Mouse (Mus musculus) thymus, adult 18-20 months (tissue): ENCODE results near the gene Sdha.

Experiments used
- DNase-seq, 2 experiments: peaks; one replicate each; pipeline ENCODE4 v3.0.0; 2022; ENCODE audit warnings: mixed read lengths in 2 of 2

The Sdha gene

GRCm38 (mm10) chr13:74349566-74350434 is at the start of gene Sdha, which contains the start of gene Ccdc127:
Sdha (minus strand) TSS chr13:74350280.
Ccdc127 (plus strand) TSS chr13:74350309.
- DNase-seq, result peak; percentile 92 to 93

DNA sequence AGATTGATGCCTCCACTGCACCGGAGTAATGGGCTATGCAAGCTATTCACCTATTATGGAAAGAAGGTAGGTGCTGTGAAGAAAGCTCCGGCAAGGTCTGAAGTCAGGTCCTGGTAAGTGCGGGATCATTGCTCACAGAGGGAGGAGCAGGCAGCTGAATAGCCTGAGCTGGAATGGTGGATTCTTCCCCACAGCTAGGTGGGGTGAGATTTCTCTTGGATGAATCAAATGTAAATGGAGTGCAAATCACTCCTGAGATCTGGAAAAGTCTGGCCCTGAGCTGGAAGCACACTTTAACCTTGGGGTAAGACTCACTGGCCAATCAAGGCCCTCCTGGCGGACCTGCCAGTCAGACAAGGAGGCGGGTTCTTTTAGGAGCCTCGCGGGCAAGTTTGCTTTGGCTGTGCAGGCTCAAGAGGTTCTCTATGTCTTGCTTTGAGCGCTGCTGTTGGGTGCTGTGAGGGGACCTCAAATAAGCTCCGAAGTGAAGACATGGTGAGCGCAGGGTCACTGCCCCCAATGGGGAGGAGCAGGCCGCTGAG is 49.3 kb upstream of the Sdha start, which contains the start of gene Ftl1-ps1:
Gene Ftl1-ps1, plus strand, starts transcription at position 397 of the 542 bp plus-strand sequence.
- DNase-seq, result no peak

DNA sequence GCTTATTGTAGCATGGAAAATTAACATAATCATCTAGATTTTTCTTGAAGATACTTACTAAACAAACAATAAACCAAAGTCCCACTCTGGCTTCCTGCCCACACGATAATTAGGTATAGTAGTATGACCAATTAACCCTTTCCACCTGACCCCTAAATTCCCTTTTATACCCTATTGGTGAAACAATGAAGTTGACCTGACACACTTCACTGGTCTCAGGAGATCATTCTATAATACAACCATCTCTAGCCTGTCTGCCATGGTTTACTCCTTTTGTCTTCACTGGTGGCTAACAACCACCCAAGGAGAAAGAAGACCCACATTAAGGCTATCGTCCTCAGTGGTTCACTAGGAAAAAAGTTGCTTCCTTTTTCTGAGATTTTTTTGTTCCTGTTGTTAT is 41.1 kb upstream of the Sdha start:
- DNase-seq, result no peak

DNA sequence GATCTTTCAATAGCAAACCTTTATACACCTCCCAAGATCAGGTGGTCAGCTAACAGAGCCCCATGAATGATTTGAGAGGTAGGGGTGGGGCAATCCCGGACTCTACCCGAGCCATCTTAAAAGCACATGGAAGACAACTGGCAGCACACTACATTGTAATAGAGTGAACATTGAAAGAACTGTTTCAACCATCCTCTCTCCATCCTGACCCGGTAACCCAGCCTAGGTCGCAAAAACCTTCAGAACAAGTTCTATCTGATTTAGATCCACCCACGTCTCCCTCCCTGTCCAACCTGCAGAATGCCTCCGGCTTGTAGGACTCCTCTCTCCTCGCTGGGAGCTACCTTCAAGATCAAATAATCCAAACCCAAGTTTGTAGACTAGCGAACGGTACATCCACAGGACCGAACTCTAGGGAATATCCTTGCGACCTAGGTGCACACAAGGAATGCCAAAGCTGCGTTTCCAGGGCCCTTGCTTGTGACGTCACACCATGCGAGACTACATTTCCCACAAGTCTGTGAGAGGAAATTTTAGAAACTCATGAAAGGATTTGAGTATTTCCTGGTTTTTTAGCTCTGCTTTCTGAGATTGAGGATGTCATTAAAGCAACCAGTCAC is 40.4 kb upstream of the Sdha start, which contains the start of gene Zfp72:
Gene Zfp72, minus strand, starts transcription at position 466 of the 620 bp plus-strand sequence.
- DNase-seq, result peak; percentile 10 to 50

DNA sequence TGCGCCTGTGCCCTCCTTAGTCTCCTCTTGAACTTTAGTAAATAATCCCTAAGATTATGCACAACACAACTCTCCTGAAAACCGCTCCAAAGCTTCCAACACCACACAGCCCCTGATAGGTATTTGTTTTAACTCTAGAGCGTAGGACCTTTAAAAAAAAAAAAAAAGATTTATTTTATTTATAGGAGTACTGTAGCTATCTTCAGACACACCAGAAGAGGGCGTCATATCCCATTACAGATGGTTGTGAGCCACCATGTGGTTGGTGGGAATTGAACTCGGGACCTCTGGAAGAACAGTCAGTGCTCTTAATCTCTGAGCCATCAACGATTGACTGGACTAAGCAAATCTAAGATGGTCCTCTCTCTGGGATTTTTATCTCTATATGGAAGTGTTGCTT is 39.6 kb upstream of the Sdha start:
- no peak for DNase-seq

GRCm38 (mm10) chr13:74382289-74382688 is 32.2 kb upstream of the Sdha start:
- no peak for DNase-seq

DNA sequence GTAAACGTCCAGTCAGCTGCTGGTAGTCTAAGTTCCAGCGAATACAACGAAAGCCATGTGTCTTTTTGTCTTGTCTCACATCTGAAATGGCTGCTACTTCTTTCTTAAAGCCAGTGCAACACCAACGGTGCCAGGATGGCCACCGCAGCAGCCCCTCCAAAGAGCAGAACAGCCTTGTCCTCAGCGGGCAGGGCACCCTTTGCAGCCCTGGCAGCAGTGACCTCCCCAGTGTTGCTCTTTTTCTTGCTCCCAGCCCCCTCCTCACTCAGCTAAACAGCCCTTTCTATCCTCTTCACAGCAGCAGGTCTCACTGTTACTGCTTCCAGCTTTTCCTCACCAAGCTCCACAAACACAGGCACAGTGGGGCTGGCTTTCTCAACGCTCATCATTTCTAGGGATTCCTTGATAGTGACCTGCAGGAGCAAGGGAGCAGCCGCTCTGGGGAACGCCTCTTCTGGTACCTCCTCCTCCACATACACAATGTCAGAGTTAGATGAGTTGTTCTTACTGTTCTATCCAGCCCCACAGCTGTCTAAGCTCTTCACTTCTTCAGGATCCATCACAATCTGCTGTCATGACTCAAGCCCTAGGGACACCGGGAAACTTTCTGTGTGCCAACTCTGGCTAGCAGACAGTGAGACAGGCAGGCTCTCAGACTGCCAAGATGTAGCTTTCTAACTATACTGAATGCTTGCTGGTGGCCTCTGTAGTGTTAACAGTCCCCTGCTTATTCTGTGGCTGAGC is 31.6 kb upstream of the Sdha start:
- DNase-seq, result no peak

- DNase-seq, result no peak
Measured at GRCm38 (mm10) chr13:74363859-74364235, 13.8 kb upstream of the Sdha start, which contains the start of gene Lrrc14b. Lrrc14b (minus strand) TSS chr13:74364005.

DNA sequence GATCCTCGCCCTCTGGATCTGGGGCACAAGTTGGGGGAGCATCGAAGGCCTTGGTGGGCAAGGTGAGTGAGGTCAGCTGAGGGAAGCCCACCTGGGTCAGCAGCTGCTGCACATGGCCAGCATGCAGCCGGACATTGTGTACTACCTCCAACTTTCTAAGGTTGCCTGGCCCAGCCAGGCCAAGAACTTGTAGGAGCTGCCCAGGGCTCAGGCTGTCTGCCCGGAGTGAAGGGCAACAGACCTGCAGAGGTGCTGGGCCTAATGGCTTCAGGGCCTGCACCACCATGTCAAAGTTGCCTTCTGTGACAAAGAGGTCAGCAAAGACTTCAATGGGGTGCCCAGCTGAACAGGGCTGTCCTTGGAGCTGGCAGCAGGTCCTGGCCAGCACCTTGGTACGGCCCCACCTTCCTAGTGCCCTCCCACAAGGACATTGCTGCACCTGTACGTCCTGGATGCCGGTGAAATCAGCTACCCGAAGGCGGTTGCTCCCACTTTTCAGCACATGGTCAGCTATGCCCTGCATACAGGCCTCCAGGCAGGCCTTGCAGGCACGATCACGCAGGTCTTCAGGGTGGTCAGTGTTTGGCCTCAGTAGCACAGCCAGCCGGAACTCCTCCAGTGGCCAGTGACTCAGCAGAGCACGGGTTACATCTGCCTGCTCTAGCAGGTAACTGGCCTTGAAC is 13.2 kb upstream of the Sdha start:
- no peak for DNase-seq

- DNase-seq, result no peak
Measured at GRCm38 (mm10) chr13:74362218-74362617, 12.1 kb upstream of the Sdha start.

DNA sequence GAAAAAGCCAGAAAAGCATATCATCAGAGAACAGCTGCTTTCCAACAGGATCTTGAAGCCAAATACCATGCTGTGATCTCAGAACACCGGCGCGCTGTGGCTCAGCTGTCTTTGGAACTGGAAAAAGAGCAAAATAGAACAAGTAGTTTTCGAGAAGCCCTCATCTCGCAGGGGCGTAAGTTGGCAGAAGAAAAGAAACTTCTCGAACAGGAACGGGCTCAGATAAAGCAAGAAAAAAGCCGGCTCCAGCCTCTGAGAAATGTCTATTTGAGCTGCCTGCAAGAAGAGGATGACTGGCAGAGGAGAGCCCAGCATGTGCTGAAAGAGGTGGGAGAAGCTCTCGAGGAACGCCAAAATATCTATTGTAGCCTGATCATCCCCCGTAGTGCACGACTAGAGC is 6.4 kb upstream of the Sdha start:
- no peak for DNase-seq

- no peak for DNase-seq
Measured at GRCm38 (mm10) chr13:74350435-74350906, 391 bp upstream of the Sdha start.

DNA sequence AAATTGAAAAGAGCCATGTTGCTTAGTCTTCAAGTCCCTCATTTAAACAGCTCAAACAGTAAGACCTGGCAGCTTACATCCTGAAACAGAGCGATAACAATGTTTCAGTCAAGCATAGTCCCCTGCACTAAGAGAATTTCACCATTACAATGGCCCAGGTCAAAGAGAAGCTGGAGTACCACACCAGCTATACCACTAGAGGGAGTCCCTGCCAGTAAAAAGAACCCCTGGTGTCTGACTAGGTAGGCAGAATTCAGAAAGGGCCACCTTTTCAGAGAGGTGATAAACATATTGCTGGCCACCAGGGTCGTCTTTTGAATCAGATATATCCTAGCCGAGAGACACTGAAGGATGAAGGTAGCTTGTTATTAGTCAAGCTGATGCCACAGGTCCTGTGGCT is 9.0 kb downstream of the Sdha start:
- DNase-seq, result no peak

- no peak for DNase-seq
Measured at GRCm38 (mm10) chr13:74329321-74329720, 20.8 kb downstream of the Sdha start.

GRCm38 (mm10) chr13:74317170-74317849 is 32.8 kb downstream of the Sdha start, which contains the start of gene Pdcd6:
Pdcd6 (minus strand) TSS chr13:74317580.
- peak; percentile 91 to 94 for DNase-seq

GRCm38 (mm10) chr13:74316789-74317169 is 33.3 kb downstream of the Sdha start:
- no peak for DNase-seq

GRCm38 (mm10) chr13:74316386-74316785 is 33.7 kb downstream of the Sdha start:
- no peak for DNase-seq

GRCm38 (mm10) chr13:74314616-74315015 is 35.5 kb downstream of the Sdha start:
- no peak for DNase-seq

- no peak for DNase-seq
Measured at GRCm38 (mm10) chr13:74305780-74306179, 44.3 kb downstream of the Sdha start.

DNA sequence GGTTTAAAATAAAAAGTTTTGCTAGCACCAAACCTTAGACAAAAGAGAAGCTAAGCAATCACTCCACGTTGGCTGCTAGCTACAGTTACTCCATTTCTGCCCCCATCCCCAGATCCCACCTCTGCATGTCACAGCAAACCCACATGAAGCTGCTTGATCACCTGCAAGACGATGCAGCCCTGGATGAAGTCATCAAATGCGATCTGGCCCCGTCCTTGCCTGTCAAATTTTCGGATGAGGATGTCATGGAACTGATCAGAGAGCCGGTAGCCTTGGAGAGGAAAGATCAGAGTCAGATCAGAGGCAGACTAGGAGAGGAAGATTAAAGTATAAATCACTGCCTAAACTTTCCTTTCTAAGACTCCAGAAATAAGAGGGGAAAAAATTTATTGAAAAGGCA is 44.7 kb downstream of the Sdha start:
- no peak for DNase-seq
